Mouse (Mus musculus) fat pad, adult 2 months (tissue): ENCODE data around the gene Cib1.

Source experiments
- DNase-seq: peaks from one replicate; pipeline ENCODE4 v3.0.0-alpha.2; 2011; ENCODE audit warnings: low read depth, low spot score; ENCODE audit errors: extremely low read depth

The Cib1 gene

DNA sequence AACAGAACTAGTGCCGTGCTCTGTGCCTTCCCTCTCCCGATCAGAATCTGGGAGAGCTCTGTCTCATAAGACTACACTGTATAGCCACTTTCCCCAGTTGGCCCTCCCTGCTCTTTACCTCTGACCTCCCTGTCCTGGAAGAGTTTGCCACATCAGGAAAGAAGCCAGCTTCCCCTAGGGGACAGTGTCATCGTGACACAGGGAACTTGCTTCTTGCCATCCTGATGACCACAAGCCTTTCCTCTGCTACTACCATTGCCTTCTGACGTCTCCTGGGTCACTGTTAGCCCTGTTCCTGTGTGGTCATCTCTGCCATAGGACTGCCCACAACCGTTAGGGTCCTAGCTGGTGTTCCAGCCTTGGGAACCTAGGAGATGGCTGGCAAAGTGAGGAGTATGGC is 29.7 kb downstream of the Cib1 start:
- no peak for DNase-seq

DNA sequence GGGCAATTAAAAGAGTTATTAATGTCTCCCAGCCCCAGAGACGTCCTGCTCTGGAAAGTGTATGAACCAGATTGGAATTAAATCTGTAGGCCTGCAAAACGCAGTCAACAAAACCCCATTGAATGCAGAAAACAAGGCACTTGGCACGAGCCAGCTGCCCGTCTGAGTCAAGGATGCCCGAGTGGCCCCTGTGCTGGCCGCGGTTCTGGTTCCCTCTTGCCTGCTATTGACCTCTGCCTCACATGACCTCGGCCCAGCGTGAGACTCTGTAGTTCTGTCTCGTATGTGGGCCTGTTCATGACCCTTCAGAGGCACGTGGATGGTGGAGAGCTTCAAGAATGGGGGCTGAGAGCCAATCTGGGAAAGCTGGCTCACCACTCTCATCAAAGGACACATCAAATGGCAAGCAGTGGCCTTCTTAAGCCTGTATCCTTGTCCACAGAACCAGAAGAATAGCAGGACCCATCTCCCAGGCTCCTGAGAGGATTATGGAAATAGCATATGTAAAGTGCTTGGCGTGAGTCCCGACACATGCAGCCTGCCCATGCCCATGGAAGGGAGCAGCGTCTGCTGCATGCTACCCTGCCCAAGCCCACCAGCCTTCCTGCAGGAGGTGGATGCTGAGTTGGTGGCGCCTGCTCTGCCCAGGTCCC is 30.6 kb downstream of the Cib1 start:
- no peak for DNase-seq

DNA sequence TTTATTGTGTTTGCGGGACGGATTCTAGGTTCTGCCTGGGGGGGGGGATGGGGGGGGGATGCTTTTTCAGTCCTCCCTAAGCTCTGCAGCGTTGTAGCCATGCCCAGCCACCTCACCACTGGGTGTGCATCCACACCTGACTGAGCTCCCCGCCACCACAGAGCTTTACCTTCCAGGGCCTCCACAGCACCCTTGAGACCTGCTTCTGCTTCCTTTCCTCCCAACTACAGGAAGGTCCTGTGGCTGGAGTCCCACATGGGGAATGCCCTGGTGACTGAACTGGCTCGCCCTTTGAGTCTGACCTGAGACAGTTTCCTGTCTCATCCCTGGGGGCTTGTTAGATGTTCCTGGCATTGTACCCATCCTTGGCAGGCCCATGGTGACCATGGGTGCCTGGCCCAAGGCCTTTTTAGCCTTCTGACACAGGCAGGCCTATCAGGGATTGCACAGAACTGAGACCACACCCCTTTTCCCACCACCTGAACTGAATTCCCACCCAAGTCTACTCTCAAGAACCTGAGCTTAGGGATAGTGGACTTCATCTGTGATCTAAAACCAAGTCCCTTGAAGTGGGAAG is 31.6 kb downstream of the Cib1 start:
- no peak for DNase-seq

DNA sequence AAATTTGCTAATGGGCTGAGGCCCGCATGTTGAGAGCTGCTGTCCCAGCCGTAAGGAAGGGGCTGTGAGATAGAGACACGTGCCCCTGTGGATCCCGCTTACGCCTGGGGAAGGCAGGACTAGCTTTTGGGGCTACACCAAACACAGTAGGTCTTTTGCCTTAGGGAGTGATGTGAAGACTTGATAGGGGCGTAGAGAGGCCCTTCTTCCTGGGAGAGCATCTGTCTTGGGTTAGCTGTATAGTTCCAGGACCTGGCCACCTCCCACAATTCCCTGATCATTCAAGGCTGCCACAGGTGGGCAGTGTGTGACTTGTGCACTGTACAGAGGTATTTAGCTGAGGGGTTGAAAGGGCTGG is 32.0 kb downstream of the Cib1 start:
- DNase-seq = no peak

DNA sequence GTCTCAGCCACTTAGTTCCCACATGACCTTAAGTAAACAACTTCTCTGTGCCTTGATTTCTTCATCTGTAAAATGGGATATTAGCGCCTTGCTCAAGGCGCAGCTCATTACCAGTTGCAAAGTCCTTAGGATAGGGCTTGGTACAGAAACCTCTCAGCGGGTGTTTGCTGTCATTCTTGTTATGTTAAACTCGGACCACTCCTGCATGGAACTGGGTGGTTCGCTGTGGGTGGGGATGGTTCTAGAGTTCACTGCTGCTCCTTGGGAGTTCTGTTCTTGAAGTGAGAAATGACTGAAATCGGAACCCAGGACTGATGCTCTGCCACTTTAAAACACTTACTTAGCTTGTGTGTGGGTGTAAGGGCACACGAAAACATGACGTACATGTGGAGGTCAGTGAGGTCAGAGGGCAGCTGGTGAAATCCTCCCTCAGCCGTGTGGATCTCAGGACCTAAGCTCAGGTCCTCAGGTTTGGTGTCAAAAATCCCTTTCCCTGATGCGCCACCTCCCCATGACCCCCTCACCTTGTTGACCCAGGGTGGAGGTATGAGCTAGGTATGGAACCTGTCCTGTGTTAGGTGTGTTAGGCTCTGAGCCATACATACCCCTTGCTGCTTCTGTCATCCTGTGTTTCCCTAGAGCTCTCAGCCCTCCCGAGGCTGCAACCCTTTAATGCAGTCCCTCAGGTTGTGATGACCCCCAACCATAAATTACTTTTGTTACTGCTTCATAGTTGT is 32.6 kb downstream of the Cib1 start:
- no peak for DNase-seq

DNA sequence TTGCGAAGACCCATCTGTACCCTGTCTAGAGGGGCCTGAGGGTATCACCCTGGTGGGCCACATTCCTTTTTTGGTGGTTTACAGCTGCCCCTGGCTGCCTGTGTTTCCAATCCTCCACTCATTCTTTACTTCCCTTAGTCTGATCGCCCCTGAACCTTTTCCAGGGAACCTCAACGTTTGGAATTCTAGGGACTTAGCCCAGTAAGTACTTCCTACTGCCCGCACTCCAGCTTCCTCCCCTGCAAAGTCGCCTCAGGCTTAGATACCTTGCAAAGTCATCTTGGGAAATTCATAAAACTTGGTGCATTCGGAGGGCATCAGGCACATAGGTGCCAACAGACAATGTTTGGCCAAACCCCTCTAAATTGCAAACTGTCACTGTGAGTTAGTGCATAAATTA is 33.3 kb downstream of the Cib1 start:
- no peak for DNase-seq

DNA sequence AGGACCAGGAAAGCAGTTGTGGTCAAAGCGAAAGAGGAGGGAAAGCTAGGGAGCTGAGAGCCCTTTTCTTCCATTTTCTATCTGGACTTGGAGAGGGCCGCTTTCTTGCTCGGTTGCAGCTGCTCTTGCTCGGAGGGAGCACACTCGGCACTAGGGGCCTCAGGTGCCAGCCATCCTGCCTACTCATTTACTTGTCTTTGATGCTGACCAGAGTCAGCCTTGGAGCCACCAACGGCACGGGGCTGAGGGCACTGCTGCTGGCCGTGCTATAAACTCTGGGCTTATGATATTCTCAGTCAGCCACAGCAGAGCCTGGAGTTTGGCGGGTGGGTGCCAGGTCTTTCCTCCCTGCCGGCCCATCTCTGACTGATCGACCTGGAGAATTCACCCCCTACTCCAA is 33.8 kb downstream of the Cib1 start:
- DNase-seq = no peak

DNA sequence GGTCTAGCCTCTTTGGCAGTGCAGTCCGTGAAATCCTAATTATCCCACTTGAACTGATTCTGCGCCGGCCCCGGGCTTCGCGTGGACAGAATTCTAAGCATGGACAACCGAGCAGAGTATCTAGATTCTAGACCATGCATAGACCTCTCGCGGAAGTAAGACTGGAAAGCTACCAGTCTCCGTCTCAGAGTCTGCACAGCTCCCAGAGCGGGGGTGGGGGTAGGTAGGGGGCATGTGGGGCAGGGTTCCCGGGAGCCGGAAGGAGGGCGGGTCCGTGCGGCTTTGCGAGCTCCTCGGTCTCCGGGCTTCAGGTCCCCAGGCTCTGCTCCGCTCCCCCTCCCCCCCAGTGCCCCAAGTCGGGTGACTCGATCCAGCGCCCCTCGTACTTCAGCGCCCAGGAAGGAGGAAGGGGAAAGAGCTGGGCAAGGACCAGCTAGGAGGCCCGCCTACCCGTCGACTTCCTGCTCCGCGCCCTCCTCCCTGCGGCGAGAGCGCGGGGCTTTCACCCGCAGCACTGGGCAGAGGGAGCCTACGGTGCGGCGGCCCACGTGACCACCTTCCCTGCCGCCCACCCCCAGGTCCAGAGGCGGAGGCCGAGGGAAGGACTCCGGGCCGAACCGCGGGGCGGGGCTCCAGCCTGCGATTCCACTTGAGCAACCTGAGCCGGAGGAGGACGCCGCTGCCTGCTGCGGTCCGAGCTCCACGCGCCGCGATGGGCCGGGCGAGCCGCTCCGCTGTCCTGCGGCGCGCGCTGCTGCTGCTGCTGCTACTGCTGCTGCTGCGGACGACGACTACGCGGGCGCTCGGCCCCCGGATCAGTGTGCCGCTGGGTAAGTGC is 34.5 kb downstream of the Cib1 start:
- no peak for DNase-seq

DNA sequence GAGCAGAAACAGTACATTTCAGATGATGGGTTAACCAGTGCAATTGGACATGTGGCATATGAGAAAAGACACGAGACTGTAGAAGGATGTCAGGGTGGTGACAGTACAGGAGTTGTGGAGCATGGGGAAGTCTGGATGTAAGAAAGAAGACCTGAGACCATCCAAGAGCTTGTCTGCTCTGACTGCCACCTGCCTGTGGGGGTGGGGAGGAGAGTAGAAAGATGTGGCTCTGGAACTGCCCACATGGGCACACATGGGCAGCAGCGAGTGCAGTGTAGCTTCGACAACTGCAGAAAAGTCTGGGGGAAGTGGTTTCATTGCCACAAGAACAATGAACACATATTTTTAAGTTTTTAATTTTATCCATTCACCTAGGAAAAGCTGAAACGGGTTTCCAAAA is 35.2 kb downstream of the Cib1 start:
- no peak for DNase-seq

DNA sequence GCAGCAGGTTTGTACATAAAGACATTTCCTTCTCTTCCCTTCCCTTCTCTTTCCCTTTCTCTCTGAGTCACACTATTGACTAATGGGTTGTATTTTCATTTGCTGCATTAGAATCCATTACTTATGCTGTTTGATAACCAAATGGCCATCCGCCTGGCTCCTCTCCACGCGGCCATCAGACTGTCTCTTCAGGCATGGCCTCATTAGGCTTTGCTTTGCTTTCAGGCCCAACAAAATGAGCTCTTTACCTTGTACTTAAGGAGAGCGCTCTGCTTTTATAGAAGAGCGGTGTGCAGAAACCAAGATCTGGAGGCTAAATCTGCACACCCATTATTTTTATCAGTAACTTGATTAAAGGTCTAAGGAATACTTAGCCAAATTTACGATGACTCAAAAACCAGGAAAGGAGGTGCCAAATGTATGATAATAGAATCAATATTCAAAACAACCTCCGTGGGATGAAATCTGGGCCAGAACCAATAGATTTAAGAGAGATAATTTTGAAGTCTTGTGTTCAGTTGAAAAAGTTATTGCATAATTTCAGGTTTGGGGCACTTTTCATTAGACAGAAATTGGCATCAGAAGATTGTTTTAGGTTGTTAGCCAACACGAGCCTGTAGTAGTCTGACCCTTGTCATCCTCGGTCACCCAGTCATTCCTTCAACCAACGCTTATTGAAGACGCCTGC is 36.9 kb downstream of the Cib1 start:
- peak; percentile 99 for DNase-seq

DNA sequence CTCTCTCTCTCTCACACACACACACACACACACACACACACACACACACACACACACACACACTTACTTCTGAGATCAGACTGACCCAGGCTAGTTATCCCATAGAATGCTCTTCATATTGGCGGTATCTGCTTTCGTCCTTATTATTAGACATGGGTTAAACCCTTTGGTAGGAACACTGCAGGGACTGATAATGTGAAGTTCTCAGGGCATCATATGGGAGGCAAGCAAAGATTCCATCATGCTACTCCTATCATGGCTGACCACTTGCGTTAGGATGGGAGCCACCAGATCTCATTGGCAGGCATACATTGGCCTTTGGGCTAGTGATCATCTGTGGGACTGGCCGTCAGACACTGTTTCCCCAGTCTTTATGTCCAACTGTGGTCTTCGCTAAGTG is 37.5 kb downstream of the Cib1 start:
- DNase-seq = no peak

DNA sequence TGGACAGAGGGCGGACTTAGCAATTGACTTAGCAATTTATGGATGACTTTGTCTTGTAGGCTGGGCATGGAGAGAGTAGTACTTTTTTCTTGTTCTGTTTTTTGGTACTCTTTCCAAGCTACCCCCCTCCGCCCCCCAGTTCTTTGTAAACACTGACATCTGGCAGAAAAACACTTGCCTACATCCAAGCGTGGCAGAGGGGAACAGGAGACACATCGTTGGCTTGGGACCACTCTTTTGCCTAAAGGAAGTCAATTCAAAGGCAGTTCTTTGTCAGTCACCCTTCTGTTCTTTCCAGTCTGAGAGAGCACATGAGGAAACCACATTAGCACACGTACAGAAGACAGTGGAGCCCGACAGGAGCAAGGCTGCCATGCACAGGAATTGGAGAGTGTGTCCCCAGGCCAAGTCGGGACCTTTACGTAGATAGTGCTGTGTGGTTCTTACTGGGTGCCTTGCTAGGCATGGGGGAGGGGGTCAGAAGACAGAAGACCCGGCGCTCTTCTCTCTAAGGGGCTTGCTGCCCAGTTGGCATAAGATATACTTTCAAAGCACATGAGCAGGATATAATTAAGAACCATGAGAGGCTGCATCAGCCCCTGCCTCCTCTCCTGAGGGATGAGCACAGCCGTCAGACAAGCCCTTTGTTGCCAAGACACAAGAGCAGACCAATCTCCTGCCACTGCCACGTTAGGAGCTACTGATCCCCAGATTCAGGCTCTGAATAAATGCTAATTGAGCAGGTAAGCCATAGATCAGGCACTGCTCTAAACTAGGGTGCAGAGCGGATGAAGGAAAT is 38.5 kb downstream of the Cib1 start:
- no peak for DNase-seq

DNA sequence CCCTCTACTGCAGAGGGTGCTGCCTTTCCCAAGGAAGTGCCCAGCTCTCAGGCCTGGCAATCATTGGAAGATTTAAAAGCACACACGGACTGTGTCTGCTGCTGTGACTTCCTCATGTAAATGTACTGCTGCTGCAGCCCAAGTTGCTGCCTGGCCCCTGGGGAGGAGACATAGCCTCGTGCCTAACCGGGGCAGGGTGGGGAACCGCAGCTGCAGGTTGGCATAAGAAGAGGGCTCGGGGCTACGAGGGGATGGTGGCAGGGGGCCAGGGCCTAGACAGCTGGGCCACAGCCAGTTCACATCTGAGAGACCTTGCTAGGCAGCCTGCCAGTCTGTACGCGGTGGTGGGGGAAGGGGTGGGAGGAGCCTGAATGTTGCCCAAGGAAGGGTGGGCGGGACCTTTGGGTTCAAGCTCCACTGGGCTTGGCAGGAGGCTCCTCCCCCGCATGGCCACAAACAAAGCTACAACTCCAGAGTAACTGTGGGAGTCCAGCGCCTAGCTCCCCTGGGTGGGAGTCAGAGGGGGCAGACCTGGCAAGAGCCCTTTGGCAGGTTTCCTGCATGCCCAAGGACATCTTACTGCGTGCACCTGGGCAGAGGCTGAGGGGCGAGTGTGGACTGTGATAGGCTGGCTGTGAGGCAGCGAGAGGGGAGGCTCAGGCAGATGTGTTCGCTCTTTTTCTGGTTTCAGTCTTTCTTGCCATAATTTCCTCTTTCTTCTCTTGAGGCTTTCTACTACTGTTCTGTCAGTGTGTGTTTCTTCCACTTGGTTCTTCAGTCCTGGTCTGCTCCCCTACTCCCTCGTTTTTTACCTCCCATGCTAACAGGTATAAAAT is 40.2 kb downstream of the Cib1 start:
- DNase-seq = no peak

DNA sequence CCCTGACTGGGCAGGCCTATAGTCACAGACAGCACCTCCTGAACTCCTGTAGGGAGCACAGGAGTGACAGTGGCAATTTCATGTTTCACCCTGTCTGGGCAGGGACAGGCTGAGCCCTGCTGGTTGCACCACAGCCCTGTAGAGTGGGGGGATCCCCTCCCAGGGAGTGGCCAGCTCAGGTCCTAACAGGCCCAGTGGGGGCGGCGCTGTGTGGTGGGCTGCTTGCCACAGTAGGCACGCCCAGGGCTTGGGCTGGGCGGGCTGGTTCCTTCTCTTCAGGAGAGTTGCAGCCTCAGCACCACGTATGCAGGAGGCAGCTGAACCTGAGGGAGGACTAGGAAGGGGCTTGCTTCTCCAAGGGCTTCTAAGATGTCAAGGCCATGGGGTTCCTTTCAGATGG is 41.2 kb downstream of the Cib1 start:
- no peak for DNase-seq

DNA sequence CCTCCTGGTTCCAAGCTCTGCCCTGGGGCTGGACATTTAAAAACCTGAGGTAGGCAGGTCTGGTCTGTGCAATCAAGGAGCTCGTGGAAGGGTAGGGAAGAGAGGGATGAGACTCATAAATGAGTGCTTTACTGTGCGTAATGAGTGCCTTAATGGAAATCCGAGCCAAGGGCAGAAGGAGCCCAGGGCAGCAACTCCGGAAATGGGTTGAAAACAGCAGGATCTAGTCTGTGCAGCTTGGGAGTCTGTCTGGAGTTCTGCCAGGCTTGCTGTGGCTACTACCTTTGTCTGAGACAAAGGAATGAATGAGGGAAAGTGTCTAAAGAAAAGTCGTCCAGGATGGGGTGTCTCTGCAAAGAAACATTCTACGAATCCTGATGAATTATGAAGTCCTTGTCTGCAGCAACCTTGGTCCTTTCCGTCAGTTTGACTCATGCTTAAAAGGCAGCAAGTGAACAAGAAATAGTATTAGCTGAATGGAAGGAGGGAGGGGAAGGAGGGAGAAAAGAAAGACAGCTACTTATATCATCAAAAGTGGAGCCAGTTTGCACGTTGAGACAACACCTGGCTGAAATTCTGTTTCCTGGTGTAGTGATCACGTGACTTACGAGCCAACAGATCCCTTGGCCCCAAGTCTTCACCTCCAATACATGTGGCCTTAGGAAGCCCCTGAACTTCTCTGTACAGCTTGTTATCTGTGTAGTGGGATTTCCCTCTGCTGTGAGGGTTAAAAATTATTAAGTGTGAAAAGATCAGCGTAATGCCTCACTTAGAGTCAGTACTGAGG is 43.3 kb downstream of the Cib1 start:
- no peak for DNase-seq

DNA sequence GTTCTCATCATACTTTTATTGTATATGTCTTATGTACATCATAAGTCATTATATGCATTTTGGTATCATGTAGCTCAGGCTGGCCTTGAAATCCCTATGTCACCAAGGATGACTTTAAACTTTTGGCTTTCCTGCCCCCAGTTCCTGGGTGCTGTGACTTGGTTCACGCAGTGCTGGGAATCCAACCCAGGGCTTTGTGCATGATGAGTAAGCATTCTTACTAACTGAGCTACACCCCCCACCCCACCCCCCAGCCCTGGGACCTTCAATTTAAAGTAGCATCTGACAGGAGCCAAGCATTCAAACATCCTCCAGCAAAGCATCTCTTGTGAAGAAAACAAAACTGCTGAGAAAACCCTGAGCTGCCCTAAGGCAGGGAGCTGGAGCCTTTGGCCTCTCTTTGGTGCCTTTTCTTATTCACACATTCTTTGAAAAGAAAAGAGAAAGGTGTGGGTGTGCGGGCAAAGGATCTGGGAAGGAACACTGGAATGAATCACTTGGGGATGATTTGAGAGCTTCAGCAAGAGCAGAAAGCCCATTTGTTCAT is 44.0 kb downstream of the Cib1 start:
- no peak for DNase-seq

DNA sequence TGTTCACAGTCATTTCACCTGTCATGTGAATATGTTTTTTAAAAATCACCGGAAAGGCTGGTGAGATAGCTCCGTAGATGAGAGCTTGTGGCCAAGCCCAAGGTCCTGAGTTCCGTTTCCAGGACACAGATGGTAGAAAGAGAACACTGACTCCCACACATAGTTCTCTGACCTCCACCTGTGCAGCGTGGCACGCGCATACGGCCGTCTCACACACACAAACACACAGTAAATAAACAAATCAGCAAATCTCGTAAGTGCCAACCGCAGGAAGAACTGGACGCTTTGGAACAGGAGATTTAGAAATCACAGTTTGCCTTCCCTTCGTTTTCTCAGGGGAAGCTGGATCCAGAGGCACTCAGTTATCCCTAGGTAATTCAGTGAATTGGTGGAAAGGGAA is 45.1 kb downstream of the Cib1 start:
- DNase-seq = no peak

DNA sequence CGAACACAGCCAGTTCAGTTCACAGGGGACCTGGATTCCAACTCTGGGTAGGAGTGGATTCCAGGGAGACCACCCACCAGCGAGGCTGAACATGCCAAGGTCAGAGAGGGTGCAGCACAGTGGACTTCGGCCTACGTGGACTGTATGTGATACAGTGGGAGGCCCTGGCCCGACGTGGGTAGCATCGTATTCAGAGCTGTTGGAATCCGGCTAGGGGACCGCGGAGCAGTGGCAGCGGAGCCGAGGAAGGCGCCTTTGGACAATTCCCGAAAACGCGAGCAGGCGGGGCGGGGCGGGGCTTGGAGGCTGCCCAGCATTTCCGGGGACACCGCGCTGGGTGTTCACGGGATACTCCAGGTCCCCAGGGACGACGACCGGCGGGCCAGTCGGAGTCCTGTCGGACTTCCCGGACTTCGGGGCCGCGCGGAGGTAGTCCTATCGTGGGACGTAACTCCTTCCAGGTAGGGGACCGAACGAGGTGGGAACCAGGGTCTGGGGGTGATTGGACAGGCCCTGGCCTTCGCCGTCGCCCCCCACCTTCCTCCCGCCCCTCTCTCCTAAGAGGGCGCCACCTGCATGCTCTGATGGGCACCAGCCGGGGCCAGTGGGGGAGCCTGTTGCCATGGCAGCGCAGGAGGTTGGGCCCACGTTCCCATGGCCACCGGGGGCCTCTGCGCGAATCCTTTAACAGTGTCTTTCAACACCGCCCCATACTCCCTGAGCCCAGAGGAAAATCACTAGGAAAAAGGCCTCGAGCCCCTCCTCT is 45.9 kb downstream of the Cib1 start, which contains the start of gene Sema4b:
TSS of gene Sema4b (plus strand) at position 311 of the 766 bp plus-strand sequence.
- no peak for DNase-seq
